Mouse (Mus musculus): ENCODE measurements at regions not wholly inside any gene's neighbourhood (a gene's known extent, or its start where the extent isn't known, plus 50 kb on each side); places are given as distances from the start of the nearest gene placed in this dataset.

- no peak for DNase-seq (ENCODE audit: low spot score in 2 of 2)
Observed at GRCm38 (mm10) chr4:10774557-10775215, 99.6 kb upstream of the 2610301B20Rik start.

GRCm38 (mm10) chr4:10786701-10787100 lies 87.6 kb upstream of the 2610301B20Rik start:
- DNase-seq (ENCODE audit: low spot score in 2 of 2): no peak

GRCm38 (mm10) chr4:10788306-10788705 lies 86.0 kb upstream of the 2610301B20Rik start:
- no peak for DNase-seq (ENCODE audit: low spot score in 2 of 2)

GRCm38 (mm10) chr4:10789141-10789540 lies 85.2 kb upstream of the 2610301B20Rik start:
- no peak for DNase-seq (ENCODE audit: low spot score in 2 of 2)

GRCm38 (mm10) chr4:10792628-10793027 lies 81.7 kb upstream of the 2610301B20Rik start:
- DNase-seq (ENCODE audit: low spot score in 2 of 2): no peak

GRCm38 (mm10) chr4:10794471-10794870 lies 79.8 kb upstream of the 2610301B20Rik start:
- no peak for DNase-seq (ENCODE audit: low spot score in 2 of 2)

- peak in 1 of 2 experiments; percentile 1 for DNase-seq (ENCODE audit: low spot score in 2 of 2)
Observed at GRCm38 (mm10) chr4:10800780-10801553, 73.3 kb upstream of the 2610301B20Rik start.

GRCm38 (mm10) chr4:10804735-10805134 lies 69.6 kb upstream of the 2610301B20Rik start:
- DNase-seq (ENCODE audit: low spot score in 2 of 2): no peak

- DNase-seq (ENCODE audit: low spot score in 2 of 2): no peak
Observed at GRCm38 (mm10) chr4:10807260-10807659, 67.0 kb upstream of the 2610301B20Rik start.

- DNase-seq (ENCODE audit: low spot score in 2 of 2): peak in 1 of 2 experiments; percentile 26
Observed at GRCm38 (mm10) chr4:10812931-10813330, 61.4 kb upstream of the 2610301B20Rik start.
